Mouse (Mus musculus) v-Abl transformed pro-B cells (cell line): ENCODE data around the gene Col4a3.

Source experiments
- in situ Hi-C, 2 experiments: fragments of 400-800 bp; cut with MboI; formaldehyde crosslinking; loops; one replicate each; pipeline ENCODE4 v1.15.1; 2025; ENCODE audit not compliant: unreplicated experiment in 2 of 2

The Col4a3 gene

DNA sequence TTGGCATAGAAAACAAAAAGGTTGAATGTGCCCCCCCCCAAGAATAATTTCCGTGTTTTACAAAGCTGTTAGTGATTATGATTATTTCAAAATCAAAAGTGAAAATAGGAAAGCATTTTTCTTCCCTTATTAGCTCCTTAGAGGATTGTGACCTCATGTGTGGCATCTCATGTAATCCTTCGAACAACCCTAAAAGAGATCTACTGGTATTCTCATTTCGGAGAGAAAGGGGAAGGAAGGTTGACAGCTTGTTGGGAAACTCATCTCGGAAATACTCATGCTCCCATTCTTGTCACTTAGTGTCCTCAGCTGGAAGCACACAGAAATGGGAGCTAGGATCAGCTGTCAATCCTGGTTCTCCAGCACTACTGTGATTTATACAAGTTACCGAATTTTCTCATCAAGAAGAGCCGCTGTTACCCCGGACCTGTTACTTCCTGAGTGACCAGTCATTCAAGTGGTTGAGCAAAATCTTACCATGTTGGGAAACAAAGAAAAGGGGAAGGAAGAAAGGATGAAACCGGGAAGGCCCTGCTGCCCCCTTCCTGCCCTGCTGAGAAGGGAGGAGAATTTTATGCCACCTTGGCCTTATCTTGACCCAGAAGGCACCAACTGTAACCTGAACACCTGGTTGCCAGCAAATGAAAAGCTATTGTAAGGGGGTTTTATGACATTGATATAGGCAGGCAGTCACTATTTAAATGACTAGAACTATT, 174.9 kb downstream of the Col4a3 start:
- in situ Hi-C loops, result no loop called here

DNA sequence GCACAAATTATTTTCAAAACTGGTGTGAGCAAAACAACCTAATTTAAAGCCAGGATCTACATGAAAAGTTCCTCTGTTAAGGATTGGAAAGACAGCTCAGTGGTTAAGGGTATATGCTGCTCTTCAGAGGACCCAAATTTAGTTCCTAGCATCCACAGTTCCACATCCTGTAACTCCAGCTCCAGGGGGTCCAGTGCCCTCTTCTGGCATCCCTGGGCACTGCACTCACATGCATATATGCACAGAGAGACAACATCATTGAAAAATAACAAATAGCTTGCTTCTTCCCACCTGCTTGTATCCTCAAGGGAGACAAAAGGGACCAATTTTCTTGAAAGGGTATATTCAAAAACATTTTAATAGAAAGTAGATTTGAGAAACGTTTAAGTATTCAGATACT, 175.6 kb downstream of the Col4a3 start:
- in situ Hi-C loops, result no loop called here

DNA sequence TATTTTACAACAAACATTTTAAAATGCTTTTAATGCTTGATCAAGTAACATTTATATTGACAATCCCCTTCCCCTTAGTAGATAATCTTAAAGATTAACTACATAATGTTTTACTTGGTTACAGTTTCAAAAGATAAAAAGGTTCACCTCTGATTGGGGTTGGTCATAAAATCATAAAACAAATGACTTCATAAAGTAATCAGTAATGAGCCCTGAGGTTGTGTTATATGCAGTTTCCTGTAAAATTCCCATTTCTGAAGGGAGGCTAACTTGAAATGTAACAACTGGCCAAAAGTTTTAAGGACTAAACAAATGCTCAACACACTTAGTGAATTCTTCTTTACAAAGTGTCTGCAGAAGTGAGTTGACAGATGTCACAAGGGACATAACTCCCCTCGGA, 179.5 kb downstream of the Col4a3 start:
- in situ Hi-C loops, result no loop called here

DNA sequence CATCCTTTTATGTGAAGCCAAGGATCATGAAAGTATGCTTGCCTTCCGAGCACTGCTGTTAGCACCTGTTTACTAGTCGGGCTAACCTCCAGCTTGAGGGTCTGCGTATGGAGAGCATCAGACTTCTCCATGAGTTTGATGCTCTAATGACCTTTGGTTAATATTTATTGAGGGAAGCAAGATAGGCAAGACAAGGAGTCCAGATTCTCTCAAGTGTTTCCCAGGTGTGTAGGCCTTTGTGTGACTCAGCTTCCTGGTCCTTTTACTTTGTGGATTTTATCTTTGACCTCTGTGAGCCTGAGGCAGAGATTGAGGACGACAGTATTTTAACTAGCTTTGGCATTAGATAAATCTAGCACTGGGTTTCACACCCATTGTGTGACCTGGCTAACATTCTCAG, 179.9 kb downstream of the Col4a3 start:
- in situ Hi-C loops, result no loop called here

DNA sequence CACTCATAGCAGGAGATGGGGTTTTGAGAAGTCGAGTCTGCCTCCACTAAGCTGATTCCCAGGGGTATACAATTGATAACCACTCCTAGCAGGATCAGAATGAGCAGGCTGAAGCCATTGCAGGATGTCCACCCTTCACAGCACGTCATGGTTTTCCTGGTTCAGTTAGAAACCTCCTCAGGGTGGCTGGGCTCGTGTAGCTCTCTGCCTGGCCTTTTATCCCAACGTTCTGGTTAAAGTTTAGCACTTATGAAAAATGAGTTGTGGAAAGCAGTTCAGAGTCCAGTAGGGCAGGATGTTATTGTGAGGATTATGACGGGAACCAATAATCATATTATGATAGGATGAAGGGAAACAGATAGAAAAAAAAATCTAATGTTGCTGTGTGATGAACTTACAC, 181.5 kb downstream of the Col4a3 start, which contains the start of gene Tm4sf20:
TSS of gene Tm4sf20 (minus strand) at position 193 of the 400 bp plus-strand sequence.
- in situ Hi-C loops, result no loop called here

DNA sequence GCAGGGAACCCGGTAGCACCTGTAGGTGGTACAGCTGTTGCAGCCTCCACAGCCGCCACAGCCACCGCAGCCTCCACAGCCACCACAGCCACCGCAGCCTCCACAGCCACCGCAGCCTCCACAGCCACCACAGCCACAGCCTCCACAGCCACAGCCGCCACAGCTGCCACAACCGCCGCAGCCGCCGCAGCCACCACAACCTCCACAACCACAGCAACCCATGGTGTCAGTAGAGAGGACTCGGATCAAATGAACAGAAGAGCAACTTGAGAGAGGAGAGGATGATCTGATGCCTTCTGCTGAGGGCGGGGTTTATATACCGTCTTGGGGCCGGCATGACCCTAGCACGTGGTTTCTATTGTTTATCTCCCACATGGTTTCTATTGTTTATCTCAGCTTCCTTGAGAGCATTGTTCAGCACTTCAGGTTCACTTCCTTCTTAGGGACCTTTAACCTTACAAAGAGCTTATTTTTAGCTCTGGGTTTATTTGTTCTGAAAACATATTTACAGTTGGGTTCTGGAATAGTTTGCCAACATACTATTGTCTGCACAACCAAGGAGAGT, 184.4 kb downstream of the Col4a3 start, which contains the start of gene Gm47791:
TSS of gene Gm47791 (minus strand) at position 222 of the 565 bp plus-strand sequence.
- in situ Hi-C loops, result no loop called here
